Mouse (Mus musculus) cerebellum, postnatal 4 days (tissue): ENCODE results near the gene Gpr155.
A peak's percentile ranks its signal among the peaks of the same experiment; 100 is the strongest.

Experiments used
- DNase-seq, 2 experiments: peaks; one replicate each; pipeline ENCODE4 v3.0.0; 2022; ENCODE audit warnings: low spot score in 2 of 2, mixed read lengths in 1 of 2

Gene Gpr155

DNA sequence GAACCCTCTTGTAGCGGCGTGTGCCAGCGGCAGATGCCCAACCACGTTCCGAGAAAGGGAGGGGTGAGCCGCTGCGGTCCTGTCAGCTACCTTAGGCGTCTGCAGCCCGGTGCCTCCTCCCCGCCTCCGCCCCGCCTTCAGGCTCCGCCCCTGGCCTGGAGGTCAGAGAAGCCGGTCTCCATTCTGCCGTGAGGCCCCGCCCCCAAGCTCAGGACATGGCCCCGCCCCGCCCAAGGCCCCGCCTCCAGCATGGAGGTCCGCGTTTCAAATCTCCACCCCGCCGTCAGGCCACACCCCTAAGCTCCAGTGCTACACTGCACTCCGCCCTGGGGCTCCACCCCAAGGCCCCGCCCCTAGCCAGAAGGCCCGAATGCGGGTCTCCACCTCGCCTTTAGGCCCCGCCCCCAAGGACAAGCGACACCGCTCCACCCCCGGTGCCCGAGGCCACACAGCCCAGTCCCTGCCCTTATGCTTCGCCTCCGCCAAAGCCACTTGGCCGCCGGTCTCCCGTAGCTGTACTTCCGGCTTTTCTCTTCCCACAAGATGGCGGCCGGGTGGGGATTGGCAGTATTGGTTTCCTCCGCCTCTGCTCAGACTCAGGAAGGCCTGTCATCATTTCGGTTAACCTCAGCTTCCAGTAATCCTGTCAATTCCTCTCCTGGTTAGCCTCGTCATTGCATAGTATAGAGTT lies at the start of gene Gpr155:
Gene Gpr155 (minus strand): TSS at position 217 of the 691 bp plus-strand sequence.
- DNase-seq = peak; percentile 96 to 99

GRCm38 (mm10) chr2:73435847-73436246 lies 49.5 kb upstream of the Gpr155 start:
- DNase-seq = no peak

GRCm38 (mm10) chr2:73431959-73432396 lies 45.6 kb upstream of the Gpr155 start:
- peak in 1 of 2 experiments; percentile 6 for DNase-seq

DNA sequence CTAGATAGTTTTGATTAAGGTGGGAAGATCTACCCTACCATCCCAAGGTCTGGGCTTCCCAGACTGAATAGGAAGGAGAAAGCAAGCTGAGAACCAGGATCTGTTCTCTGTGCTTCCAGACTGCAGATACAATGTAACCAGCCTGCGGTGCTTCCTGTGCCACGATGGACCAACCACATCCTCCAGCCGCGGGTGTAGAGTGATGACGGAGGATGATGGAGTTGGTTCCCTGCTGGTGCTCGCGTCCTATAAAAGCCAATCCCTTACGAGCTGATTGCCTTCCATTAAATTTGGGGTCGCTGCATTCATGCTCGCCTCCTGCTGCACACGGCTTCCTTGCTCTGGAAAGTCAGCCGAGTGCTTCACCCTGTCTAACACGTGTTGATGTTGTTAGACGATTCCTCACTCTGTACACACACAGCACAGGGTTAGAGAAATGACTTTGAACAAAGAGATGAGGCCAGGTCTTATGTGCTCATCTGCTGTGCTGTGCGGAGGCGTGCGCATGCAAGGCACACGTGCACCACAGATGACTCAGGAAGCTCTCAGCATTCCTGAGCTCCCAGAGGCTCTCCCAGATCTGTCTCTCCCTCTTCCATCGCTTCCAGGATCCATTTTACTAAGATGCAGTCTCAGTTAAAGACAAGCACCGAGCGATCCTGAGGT lies 42.6 kb upstream of the Gpr155 start:
- no peak for DNase-seq

DNA sequence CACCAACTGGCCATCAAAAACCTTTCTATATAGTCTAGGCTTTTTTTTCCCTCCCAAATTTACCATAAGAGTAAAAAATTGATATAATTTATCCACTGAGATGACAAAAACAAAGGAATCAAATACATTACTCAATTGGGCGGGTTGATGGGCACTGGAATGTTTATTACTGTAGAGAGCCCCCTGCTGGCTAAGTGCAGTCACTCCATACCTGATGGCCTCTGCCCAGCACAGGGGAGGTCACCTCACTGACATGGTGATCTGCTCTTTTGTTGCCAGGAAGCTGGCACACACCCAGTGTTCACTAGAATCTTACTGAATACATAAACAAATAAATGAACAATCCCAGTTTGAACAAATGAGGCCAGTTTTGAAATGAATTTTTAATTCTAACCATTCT lies 40.9 kb upstream of the Gpr155 start:
- DNase-seq = peak in 1 of 2 experiments; percentile 23

- no peak for DNase-seq
Observed at GRCm38 (mm10) chr2:73425822-73426221, 39.5 kb upstream of the Gpr155 start.

DNA sequence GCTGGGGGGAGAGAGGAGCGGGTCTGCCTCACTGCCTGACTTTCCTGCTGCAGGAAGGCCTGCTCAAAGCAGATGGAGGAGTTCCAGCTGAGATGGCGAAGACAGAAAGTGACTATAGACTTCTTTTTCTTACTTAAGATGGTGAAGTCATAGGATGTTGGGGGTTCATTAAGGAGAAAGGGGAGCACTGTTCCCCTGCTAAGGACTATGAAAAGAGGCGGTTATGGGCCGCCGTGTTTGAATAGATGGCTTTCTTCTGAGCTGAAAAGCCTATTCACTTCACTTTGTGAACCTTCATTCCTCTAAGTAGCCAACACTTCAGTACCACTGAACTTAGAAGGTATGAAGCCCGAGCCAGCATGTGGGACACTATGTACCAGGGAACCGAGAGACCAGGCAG lies 33.4 kb upstream of the Gpr155 start:
- DNase-seq = no peak

GRCm38 (mm10) chr2:73419285-73419684 lies 32.9 kb upstream of the Gpr155 start:
- DNase-seq = peak in 1 of 2 experiments; percentile 10

- DNase-seq = no peak
Observed at GRCm38 (mm10) chr2:73415892-73416291, 29.5 kb upstream of the Gpr155 start.

GRCm38 (mm10) chr2:73410076-73410475 lies 23.7 kb upstream of the Gpr155 start:
- no peak for DNase-seq

DNA sequence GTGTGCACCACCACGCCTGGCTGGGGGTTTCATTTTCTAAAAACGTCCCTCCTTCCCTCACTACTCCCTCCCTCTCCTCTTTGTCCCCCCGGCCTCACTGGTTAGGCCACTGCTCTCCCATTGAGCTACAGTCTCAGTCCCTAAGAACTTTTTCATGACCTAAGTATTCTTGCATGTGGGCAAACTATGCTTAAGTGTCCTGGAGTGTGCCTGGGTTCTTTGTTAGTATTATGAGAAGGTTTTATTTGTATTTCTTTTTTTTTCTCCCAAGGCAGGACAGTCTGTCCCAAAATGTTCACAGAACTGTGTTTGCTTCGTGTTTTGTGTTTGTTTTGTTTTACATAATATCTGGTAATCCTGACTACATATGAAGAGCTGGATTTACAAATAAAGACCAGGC lies 21.3 kb upstream of the Gpr155 start:
- DNase-seq = no peak

GRCm38 (mm10) chr2:73406336-73406915 lies 20.1 kb upstream of the Gpr155 start:
- no peak for DNase-seq

GRCm38 (mm10) chr2:73404980-73405379 lies 18.6 kb upstream of the Gpr155 start:
- no peak for DNase-seq

DNA sequence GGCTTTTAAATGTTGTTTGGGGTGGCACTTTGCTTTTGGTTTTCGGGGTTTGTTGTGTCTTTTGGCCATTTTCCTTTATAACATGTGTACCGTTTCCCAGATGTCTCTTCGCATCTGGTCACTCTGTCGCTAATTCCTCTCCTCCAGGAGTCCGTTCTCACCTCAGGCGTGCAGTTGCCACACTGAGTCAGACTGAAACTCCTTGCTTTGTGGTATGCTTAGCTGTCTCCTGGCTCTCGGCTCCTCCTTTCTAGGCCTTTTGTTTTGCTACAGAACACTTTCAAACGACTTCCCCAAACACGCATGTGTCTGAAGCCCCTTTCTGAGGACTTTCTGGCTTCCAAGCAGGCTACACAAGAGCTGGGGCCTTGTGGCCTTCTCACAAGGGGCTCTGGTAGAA lies 18.1 kb upstream of the Gpr155 start:
- no peak for DNase-seq

- DNase-seq = no peak
Observed at GRCm38 (mm10) chr2:73403385-73404013, 17.1 kb upstream of the Gpr155 start.

- DNase-seq = no peak
Observed at GRCm38 (mm10) chr2:73401689-73402088, 15.3 kb upstream of the Gpr155 start.

DNA sequence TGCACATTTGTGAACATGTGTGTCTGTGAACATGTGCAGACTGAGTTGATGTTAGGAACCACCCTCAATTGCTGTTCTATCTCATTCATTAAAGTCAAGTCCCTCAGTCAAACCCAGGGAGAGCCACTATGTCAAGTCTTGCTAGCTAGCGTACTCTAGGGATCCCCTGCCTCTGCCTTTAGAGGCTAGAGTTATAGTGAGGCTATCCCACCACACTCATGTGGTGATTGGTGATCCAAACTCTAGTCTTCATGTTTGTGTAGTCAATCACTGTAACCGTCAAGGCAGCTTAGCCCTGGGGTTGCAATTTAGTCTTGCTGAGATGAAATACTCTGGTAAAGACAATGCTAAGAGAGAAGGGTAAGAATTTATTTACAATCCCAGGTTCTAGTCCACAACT lies 11.1 kb upstream of the Gpr155 start:
- DNase-seq = no peak

GRCm38 (mm10) chr2:73396828-73397325 lies 10.5 kb upstream of the Gpr155 start:
- DNase-seq = no peak

GRCm38 (mm10) chr2:73395516-73395915 lies 9.1 kb upstream of the Gpr155 start:
- no peak for DNase-seq

DNA sequence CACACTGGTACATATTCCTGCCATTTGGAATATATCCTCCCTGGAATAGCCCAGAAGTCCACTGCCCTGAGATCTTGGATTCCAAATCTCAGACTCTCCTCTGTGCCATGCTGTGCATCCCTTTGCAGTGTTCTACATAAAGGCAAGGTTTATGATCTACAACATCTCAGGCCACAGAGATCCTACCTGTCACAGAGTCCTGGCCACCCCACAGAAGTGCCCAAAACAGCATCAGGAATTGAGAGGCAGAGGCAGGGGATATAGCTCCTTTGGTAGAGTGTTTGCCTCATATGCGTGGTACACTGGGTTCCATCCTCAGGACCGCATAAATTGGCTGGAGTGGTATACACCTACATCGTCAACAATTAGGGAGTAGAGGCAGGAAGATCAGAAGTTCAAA lies 8.1 kb upstream of the Gpr155 start:
- no peak for DNase-seq

GRCm38 (mm10) chr2:73392772-73393171 lies 6.4 kb upstream of the Gpr155 start:
- DNase-seq = no peak

DNA sequence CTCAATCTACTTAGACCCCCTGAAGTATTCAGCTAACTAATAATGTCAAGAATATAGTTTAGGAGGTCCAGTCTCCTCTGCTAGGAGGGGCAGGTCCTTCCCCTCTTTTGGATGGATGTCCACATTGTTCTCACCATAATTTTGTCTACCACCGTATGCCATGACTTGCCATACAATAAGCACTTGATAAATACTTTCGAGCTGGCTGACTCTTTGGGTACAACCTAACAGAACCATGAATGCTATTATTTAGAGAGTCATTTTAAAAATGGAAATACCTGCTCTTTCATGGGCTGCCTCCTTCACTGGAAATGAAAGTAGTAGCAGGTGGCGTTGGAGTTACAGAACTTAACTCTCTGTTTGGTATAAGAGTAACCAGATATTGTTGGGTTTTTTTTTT lies 3.6 kb upstream of the Gpr155 start:
- DNase-seq = no peak
